Mouse (Mus musculus) embryonic stem cell, embryonic (primary cell): Measurements from ENCODE around the gene G6pc.

Experiments used
- CTCF ChIA-PET, 4 experiments: fragments of 300-600 bp in 2 of 4; fragments of 350-600 bp in 2 of 4; sonication (Branson Sonifier 250); formaldehyde crosslinking; loops; one replicate each; lab custom pipeline; 2022; ENCODE audit warnings: inconsistent platforms in 2 of 4; lab: Charles Lee
- POLR2A ChIA-PET, 4 experiments: fragments of 300-600 bp in 2 of 4; fragments of 350-600 bp in 2 of 4; sonication (Branson Sonifier 250); formaldehyde crosslinking; loops; one replicate each; lab custom pipeline; 2022; ENCODE audit warnings: antibody characterized with exemption in 4 of 4, inconsistent platforms in 1 of 4; lab: Charles Lee

The G6pc gene

DNA sequence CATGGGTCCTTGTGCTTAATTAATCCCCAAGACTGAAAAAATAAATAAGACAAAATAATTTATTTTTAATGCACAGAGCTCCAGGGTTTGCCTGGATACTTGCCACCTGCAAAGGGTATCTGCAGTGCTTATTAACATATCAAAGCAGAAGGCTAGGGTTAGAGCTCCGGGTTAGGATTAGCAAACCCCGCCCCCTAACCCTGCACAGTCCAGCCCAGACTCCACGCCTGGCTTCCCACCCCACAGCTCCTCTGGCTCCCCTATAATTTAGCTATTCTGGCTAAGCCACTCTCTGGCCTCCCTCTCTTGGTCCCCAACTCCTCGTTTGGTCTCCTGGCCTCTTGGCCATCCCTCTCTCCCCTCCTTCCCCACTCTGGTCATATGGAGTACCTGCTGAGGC is 14.5 kb downstream of the G6pc start:
- ChIA-PET POLR2A (interaction anchor here (0.6 to 1.3 kb wide), 12 partner anchors 9 to 247 kb away, joined by 3 to 6 read pairs (median 3); partner anchors contain the start of genes Cntd1 (in 1 of the 4), Coa3 (in 1 of the 4) and Rpl27 (in 1 of the 4)), CTCF (interaction anchor here (0.6 to 1.3 kb wide), 10 partner anchors 9 to 181 kb away, joined by 3 to 14 read pairs (median 4); partner anchors contain the start of gene Becn1 (in 1 of the 4))

- ChIA-PET POLR2A (interaction anchor here in 3 of 4 experiments (0.6 to 1.6 kb wide), 29 partner anchors 9 to 911 kb away, joined by 3 to 15 read pairs (median 3); partner anchors contain the start of genes Rpl27 (in 3 of the 3), Aoc2 (in 2 of the 3), Becn1 (in 1 of the 3) and Cntd1 (in 1 of the 3)), CTCF (interaction anchor here (0.5 to 5.2 kb wide), 83 partner anchors 8 to 542 kb away, joined by 3 to 105 read pairs (median 5); partner anchors contain the start of genes Aoc2 (in 3 of the 4), Becn1 (in 2 of the 4), Rpl27 (in 2 of the 4) and Aarsd1 (in 1 of the 4))
Observed at GRCm38 (mm10) chr11:101395110-101395509, 27.7 kb downstream of the G6pc start.

DNA sequence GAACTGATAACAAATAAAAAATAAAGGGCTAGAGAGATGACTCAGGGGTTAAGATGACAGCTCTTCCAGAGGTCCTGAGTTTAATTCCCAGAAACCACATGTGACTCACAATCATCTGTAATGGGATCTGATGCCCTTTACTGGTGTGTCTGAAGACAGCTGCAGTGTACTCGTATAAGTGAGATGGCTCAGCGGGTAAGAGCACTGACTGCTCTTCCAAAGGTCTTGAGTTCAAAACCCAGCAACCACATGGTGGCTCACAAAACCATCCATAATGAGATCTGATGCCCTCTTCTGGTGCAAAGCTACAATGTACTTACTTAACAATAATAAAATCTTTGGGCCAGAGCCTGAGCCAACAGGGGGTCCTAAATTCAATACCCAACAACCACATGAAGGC is 47.9 kb downstream of the G6pc start:
- CTCF ChIA-PET, result interaction anchor here (1.1 to 2.7 kb wide), 7 partner anchors 10 to 113 kb away, joined by 3 to 11 read pairs (median 8); partner anchors contain the start of genes Rpl27 (in 2 of the 4), Becn1 (in 1 of the 4), Ptges3l (in 1 of the 4) and Rundc1 (in 1 of the 4)
- POLR2A ChIA-PET, result interaction anchor here in 3 of 4 experiments (0.7 to 11.9 kb wide), 9 partner anchors 9 to 194 kb away, joined by 3 to 179 read pairs (median 5); partner anchors contain the start of genes Rpl27 (in 3 of the 3), Ptges3l (in 2 of the 3), Rundc1 (in 2 of the 3) and Gm27029 (in 1 of the 3)

DNA sequence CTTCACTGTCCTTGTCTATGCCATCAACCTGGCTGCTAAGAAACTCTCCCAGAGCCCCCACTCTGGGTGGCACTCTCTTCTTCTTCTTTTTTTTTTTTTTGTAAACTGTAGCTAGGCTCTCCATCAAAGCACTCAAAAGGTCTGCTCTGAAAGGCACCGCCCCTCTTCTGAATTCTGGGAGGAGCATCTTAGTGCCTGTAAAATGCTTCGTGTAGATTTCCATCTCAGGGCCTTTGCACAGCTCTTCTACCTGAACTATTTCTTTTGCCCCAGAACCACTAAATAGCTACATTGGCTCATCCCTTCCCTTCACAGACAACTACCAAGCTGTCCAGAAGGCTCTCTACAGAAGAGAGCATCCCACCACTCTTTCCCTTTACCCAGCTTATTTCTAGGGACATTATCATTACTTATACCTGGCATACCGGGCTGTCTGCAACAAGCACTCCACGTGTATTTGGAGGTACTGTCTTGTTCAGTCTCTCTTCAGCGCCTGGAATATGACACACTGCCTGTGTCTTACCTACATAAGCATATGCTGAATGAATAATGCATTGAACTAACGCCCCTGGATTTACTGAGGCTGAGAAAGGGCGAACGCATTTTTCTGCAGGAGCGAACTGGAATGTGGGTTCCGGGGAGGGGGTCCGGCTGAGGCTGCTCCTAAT is 49.2 kb downstream of the G6pc start:
- ChIA-PET POLR2A (interaction anchor here (0.6 to 11.9 kb wide), 34 partner anchors 8 to 1094 kb away, joined by 3 to 179 read pairs (median 4); partner anchors contain the start of genes Rnd2 (in 3 of the 4), Rpl27 (in 3 of the 4), Nbr1 (in 2 of the 4) and Ptges3l (in 2 of the 4)), CTCF (interaction anchor here (0.6 to 2.7 kb wide), 19 partner anchors 8 to 486 kb away, joined by 3 to 11 read pairs (median 3); partner anchors contain the start of genes Rpl27 (in 3 of the 4), Ptges3l (in 2 of the 4), Rundc1 (in 2 of the 4) and Becn1 (in 1 of the 4))

GRCm38 (mm10) chr11:101417101-101417855 is 49.9 kb downstream of the G6pc start, which contains the start of gene Aarsd1:
TSS of gene Aarsd1 (minus strand) at chr11:101417615.
- ChIA-PET CTCF (interaction anchor here in 3 of 4 experiments (0.8 to 2.7 kb wide), 6 partner anchors 22 to 116 kb away, joined by 3 to 10 read pairs (median 4); partner anchors contain the start of genes Becn1 (in 1 of the 3) and Rpl27 (in 1 of the 3)), POLR2A (interaction anchor here (0.6 to 11.9 kb wide), 28 partner anchors 8 to 225 kb away, joined by 3 to 179 read pairs (median 4); partner anchors contain the start of genes Rnd2 (in 3 of the 4), Rpl27 (in 3 of the 4), Nbr1 (in 2 of the 4) and Ptges3l (in 2 of the 4))

GRCm38 (mm10) chr11:101418991-101419390 is 51.6 kb downstream of the G6pc start:
- POLR2A ChIA-PET, result interaction anchor here (0.6 to 11.9 kb wide), 28 partner anchors 8 to 239 kb away, joined by 3 to 179 read pairs (median 4); partner anchors contain the start of genes Rpl27 (in 4 of the 4), Aoc2 (in 1 of the 4), Cntd1 (in 1 of the 4) and Coa3 (in 1 of the 4)
- CTCF ChIA-PET, result interaction anchor here (0.5 to 2.3 kb wide), 30 partner anchors 9 to 712 kb away, joined by 3 to 21 read pairs (median 5); partner anchors contain the start of genes Rpl27 (in 3 of the 4), Cntnap1 (in 1 of the 4), Plekhh3 (in 1 of the 4) and Tmem106a (in 1 of the 4)

- CTCF ChIA-PET, result interaction anchor here (0.5 to 2.3 kb wide), 36 partner anchors 9 to 422 kb away, joined by 3 to 21 read pairs (median 4); partner anchors contain the start of genes Rpl27 (in 4 of the 4), Cntnap1 (in 1 of the 4), Plekhh3 (in 1 of the 4) and Tmem106a (in 1 of the 4)
- POLR2A ChIA-PET, result interaction anchor here (0.5 to 11.9 kb wide), 29 partner anchors 9 to 801 kb away, joined by 3 to 179 read pairs (median 3); partner anchors contain the start of genes Rpl27 (in 4 of the 4), Cntd1 (in 1 of the 4), Coa3 (in 1 of the 4) and Nkiras2 (in 1 of the 4)
Observed at GRCm38 (mm10) chr11:101419610-101420009, 52.2 kb downstream of the G6pc start.

GRCm38 (mm10) chr11:101420148-101420547 is 52.8 kb downstream of the G6pc start:
- ChIA-PET POLR2A (interaction anchor here (0.5 to 11.9 kb wide), 24 partner anchors 14 to 801 kb away, joined by 3 to 179 read pairs (median 3); partner anchors contain the start of genes Rpl27 (in 4 of the 4), Cntd1 (in 1 of the 4), Coa3 (in 1 of the 4) and Nkiras2 (in 1 of the 4)), CTCF (interaction anchor here (0.5 to 2.3 kb wide), 22 partner anchors 17 to 422 kb away, joined by 3 to 21 read pairs (median 4); partner anchors contain the start of genes Rpl27 (in 3 of the 4), Cntnap1 (in 1 of the 4), Plekhh3 (in 1 of the 4) and Vat1 (in 1 of the 4))

GRCm38 (mm10) chr11:101424105-101424851 is 56.9 kb downstream of the G6pc start, which contains the start of gene Gm27029:
TSS of gene Gm27029 (minus strand) at chr11:101424796.
- ChIA-PET POLR2A (interaction anchor here (0.8 to 14.8 kb wide), 31 partner anchors 8 to 304 kb away, joined by 3 to 207 read pairs (median 4); partner anchors contain the start of genes Rpl27 (in 4 of the 4), Wnk4 (in 2 of the 4), Aarsd1 (in 1 of the 4) and Aoc2 (in 1 of the 4)), CTCF (interaction anchor here in 3 of 4 experiments (0.6 to 2.1 kb wide), 9 partner anchors 10 to 809 kb away, joined by 3 to 10 read pairs (median 3); partner anchors contain the start of gene Rpl27 (in 1 of the 3))

DNA sequence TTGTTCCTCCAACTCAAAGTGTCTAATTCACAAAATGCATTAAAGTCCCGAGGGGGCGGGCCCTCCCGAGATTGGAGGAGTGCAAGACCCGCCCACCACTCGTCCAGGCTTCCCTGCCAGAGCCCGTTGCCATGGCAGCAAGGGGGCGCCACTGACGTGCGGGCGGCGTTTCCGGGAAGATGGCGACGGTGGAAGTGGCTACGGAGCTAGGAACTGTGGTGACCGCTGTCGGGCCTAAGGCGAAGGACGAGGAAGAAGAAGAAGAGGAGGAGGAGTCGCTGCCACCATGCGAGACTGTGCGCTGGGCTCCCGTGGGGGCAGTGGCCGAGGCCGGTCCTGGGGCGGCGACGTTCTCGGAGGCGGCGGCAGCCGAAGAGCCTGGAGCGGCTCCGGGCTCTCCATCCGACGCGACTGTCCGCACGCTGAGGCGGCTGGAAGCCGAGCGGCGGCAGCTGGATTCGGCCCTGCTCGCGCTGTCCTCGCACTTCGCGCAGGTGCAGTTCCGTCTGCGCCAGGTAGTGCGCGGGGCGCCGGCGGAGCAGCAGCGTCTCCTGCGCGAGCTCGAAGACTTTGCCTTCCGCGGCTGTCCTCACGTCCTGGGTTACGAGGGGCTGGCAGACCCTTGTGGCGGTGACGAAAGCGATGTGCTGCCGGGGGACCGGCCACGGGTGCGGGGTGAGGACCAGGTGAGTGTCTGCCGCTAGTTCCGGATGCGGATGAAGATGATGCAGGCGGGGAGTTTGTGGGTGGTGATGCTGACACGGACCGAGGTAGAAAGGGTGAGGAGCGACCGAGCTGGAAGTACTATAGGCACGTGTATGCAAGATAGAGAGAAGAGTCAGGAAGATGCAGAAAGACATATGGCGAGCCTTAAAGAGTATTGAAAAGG is 57.8 kb downstream of the G6pc start, which contains the start of the genes Rundc1 and Ptges3l:
Gene Rundc1 (plus strand): TSS at position 161 of the 889 bp plus-strand sequence.
Gene Ptges3l (minus strand): TSS at position 409 of the 889 bp plus-strand sequence.
- CTCF ChIA-PET, result interaction anchor here (0.5 to 1.8 kb wide), 10 partner anchors 9 to 1021 kb away, joined by 3 to 13 read pairs (median 4); partner anchors contain the start of gene Rpl27 (in 3 of the 4)
- POLR2A ChIA-PET, result interaction anchor here (0.6 to 14.8 kb wide), 37 partner anchors 8 to 897 kb away, joined by 3 to 207 read pairs (median 4); partner anchors contain the start of genes Rpl27 (in 4 of the 4), Aarsd1 (in 2 of the 4), Wnk4 (in 2 of the 4) and Acly (in 1 of the 4)

- CTCF ChIA-PET, result interaction anchor here in 3 of 4 experiments (0.5 to 1.6 kb wide), 3 partner anchors 16 to 1020 kb away, joined by 4 to 13 read pairs (median 5); partner anchors contain the start of gene Rpl27 (in 2 of the 3)
- POLR2A ChIA-PET, result interaction anchor here in 3 of 4 experiments (0.8 to 14.8 kb wide), 9 partner anchors 10 to 166 kb away, joined by 3 to 207 read pairs (median 5); partner anchors contain the start of genes Rpl27 (in 3 of the 3) and Wnk4 (in 1 of the 3)
Observed at GRCm38 (mm10) chr11:101426165-101426564, 58.8 kb downstream of the G6pc start.
